Mouse (Mus musculus) urinary bladder, postnatal 10 days (tissue): ENCODE measurements at regions not wholly inside any gene's neighbourhood (a gene's known extent, or its start where the extent isn't known, plus 50 kb on each side); places are given as distances from the start of the nearest gene placed in this dataset.

Experiments used
- DNase-seq: peaks from one replicate; pipeline ENCODE4 v3.0.0; 2022; ENCODE audit warnings: low spot score

DNA sequence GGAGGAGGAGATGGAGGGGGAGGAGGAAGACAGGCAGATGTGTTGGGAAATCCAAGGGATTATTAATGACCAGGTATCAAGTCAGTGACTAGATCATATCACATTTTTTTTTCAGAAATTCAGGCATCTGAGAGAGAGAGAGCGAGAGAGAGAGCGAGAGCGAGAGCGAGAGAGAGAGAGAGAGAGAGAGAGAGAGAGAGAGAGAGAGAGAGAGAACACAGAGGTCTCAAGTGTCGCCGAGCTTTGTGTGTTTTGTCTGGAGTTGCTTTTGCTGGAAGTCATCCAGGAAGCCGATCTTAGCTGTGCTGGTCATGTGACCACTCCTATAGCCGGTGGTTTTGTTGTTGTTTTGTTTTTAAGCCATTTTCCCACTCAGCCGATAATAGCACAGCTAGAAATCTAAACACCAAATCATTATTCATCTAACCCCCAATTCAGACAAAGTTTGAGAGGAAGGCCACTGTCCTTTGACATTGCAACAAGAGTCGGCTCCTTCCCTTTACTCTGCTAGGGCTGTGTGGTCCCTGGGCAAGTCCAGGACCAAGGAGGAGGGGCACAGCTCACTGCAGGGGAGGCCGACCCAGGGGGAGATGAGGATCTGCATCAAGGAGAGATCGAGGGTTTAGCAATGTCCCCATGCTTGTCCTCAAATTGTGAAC, 67.0 kb upstream of the Irf2bp2 start:
- no peak for DNase-seq

DNA sequence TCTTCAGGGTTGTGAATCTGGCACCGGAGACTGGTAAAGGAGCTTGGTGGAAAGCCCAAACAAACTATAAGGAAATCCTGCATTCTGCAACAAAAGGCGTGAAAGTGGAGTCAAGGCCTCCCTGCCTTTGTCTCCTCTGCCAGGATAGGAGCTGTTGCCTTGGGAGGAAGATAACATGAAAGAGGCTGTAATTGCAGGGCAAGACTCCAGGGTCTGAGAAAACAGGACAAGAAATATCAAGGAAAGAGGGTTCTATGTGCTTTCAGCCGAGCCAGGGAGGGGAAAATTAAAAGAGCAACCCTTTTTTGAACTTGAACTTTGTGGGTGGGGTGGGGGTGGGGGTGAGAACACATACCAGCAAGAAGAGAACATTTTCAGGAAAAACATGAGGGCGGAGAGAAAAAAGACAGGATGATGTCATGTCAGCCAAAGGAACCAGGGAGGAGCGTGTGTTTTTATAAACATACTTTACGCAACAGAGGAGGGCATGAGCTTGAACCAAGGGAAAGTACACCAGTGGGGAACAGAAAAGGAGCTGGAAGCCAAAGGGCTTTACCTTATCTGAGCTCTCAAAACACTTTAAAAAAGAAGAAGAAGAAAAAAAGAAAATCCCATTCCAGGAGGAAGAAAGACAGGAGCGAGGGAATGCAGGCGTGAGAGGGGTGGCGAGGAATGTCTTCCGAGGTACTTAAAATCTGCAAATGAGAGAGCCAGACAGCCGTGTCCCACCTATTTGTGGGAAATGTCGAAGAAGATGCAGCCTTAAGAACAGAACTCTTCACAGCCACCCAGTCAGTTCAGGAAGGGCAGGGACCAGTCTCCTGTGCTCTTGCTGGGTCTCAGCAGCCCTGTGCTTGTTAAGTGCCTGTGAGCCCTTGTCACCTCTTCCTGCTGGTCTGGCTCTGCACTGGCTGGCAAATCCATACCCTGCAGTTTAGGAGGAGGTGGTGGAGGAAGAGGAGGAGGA, 66.2 kb upstream of the Irf2bp2 start:
- no peak for DNase-seq

DNA sequence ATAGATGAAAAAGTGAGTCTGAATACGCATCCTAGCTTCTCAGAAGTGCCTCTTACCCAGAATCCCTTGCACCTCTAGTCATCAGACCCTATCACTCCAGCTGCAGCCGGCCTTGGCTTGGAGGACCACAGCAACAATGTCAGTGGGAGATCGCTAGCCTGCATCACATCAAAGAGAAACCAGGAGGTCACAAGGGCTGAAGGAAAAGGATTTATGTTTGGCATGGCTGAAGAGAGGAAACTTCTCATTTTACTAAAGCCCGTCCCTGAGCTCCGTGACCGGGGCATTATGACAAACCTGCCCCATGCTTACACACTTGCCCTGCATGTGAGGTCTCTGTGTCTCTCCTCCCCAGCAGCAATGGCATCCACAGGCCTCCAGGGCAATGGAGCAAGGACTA, 63.8 kb upstream of the Irf2bp2 start:
- no peak for DNase-seq

DNA sequence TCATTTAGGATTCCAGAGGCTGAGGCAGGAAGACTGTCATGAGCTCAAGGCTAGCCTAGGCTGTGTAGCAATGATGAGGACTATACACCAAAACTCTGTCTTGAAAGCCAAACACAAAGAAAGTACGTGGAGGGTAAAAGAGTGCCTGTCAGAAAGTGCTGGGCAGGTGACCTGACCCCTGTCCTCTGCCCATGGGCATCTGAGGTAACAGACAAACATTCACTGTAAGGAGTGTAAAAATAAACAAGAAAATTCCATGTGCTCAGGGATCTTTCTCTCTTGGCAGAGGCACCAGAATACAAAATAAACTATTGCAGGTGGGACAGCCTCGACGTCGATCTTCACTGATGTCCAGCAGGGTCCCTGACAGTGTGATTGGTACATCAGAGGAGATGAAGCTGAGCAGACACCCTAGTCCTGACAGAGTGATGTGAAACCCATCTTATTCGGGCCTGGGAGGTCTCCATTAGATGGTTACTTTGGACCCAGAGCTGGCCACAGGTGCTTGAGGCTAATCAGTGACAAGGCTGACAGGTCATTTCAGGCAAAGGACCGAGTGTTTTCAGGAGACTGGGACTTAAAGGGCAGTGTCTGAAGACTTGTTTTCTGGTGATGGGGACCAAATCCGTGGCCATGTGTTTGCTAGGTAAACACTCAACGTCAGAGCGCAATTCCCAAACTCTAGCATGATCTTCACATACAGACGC, 62.9 kb upstream of the Irf2bp2 start:
- DNase-seq = no peak

DNA sequence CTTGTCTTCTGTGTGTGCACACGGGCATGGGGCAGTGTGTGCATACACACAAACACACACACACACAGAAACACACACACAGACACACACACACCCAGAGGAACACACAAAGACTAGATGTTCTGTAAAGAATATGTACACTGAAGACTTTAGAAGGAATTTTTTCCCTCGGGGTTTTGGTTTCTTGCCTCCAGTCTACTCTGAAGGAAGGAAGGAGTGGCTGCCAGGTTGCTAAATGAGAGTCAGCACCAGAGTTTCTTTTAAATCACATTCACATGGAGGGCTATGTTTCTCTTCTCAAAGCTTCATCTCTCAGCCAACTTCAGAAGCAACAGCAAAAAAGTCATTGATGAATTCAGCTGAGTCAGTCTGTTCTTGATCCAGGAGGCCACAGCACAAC, 61.8 kb upstream of the Irf2bp2 start:
- DNase-seq = no peak

DNA sequence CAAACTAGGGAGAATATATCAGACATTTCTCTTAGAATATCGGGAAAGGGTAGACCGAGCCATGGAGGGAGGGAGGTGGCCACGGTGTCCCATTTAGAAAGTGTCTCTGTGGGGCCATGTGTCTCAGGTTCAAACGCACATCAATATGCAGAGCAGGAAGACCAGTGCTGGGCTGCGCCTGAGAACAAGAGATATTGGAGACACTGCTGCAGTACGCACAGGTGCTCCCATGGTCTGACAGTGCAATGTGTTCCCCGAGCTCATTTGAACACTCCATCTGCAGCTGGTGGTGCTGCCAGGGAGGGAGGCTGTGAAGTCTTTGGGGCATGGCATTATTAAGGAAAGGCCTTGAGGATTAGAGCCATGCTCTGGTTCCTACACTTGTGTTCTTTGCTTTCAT, 60.6 kb upstream of the Irf2bp2 start:
- DNase-seq = no peak

DNA sequence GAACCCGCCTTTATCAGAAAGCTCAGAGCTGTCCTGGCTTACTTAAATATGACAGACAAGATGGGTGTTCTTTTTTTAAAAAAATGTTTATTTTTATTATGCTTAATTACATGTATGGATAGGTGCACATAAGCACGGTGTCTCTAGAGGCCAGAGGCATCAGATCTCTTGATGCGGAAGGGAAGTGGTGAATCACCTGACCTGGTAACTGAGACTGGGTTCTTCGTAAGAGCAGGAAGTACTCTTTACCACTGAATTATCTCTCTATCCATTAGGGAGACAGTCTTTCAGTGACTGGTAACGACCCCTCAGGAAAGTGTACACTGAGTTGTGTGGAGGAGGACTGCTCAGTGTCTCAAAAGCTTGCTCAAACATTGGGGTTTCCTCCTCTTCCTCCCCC, 58.4 kb upstream of the Irf2bp2 start:
- no peak for DNase-seq

DNA sequence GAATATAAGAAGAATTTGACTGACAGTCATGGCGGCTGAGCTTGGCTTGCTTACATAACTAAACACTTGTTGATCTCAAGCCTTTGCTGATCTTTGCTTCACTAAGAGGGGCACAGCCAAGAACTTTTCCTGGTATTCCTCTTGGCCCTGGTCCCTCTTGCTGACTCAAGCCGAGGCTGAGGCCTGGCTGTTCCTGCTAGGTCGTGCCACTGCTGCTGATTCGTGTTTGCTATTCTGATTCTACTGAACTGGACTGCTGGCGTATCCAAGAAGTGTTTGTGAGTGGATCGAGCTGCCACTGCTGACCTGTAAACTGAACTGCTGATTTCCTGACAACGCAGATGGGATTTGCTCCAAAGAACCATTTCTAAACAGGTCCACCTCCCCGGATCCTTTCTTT, 57.2 kb upstream of the Irf2bp2 start:
- DNase-seq = no peak

DNA sequence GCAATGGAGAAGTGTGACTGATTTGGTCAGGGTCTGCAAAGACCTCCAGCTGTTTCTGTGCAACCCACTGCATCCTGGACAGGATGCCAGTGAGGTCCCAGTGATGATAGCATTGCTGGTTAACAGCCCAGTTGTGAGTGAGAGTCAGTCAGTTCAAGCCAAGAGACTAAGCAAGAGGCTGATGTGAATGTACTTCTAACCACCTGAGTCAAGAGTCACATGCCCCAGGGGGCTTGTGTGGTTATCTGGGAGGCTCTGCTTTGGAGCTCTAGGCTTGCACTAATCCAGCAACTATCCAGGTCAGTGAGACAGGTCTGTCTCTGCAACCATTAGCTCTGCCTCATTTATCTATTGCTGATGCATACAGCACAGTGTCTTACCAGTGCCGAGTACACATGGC, 55.5 kb upstream of the Irf2bp2 start:
- DNase-seq = no peak

DNA sequence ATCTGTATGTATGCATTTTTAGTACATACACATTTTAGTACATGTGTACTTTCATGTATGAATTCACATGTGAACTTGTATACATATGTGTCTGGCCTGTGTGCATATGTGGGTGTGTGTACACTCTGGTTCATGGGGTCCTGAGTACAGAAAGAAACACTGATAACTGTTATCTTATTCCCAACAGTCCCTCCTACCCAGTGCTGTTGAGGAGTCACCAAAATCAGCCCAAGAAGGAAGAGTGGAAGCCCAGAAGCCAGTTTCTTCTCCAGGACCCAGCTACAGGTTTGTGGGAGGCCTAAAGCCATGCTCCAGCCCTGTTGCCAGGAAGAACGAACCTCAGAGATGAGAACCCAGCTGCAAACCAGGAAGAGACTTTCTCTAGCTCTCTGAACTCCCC, 53.6 kb upstream of the Irf2bp2 start:
- no peak for DNase-seq

DNA sequence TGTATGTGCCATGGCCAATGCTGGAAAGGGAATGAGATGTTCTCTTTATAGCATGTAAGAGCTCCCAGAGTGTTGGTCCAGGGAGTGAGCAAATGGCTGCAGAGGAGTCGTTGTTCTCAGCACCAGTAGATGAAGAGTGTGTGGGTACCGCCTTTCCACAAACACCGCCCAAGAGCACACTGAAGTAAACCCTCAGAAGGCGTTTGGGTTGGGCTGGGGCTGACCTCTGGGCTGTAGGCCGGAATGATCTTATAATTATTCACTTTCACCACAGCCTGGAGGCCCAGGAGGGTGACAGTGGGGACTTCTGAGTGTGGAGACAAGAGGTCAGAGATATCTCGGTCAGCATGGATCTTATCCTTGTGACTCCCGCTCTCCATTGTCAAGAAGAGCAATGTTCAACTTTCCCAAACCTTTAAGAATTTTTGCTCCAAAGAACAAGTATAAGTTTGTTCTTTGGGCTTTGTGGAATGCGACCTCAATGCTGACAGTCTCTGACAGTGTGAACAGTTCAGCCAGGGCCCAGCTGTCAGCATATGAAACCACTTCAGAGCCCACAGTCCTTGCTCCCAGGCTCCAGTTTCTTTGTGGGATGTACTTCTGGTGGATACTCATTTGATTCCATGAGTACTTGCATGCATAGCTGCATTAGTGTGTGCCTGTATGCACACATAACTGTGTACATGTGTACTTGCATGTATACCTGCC, 53.0 kb upstream of the Irf2bp2 start:
- no peak for DNase-seq

DNA sequence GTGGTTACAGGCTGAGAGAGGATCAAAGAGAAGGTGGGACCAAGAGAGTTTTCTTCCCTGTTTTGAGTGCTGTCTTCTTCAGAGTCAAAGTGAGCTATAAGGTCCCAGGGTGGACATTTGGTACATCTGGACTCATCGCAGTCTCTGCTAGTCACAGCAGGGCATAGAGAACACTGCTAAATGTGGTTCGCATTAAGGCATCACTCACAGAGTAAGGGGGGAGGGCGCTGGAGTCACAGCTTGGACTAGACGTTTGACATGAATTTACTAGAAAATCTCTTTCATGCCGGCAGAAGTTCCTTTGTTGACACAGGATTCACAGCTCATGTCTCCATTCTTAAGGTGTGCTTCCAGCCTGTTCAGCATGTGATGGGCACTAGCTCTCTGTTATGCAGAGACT, 50.4 kb upstream of the Irf2bp2 start:
- DNase-seq = no peak
